Mouse (Mus musculus) thymus, adult 18-20 months (tissue): ENCODE data around the gene Thrap3.
A peak's percentile ranks its signal among the peaks of the same experiment; 100 is the strongest.

Experiments used
- DNase-seq, 2 experiments: peaks; one replicate each; pipeline ENCODE4 v3.0.0; 2022; ENCODE audit warnings: mixed read lengths in 2 of 2

The Thrap3 gene

GRCm38 (mm10) chr4:126163067-126163659 is 39.4 kb downstream of the Thrap3 start, which contains the start of gene Sh3d21:
Gene Sh3d21, minus strand, starts transcription at chr4:126163491.
- DNase-seq: peak in 1 of 2 experiments; percentile 25

DNA sequence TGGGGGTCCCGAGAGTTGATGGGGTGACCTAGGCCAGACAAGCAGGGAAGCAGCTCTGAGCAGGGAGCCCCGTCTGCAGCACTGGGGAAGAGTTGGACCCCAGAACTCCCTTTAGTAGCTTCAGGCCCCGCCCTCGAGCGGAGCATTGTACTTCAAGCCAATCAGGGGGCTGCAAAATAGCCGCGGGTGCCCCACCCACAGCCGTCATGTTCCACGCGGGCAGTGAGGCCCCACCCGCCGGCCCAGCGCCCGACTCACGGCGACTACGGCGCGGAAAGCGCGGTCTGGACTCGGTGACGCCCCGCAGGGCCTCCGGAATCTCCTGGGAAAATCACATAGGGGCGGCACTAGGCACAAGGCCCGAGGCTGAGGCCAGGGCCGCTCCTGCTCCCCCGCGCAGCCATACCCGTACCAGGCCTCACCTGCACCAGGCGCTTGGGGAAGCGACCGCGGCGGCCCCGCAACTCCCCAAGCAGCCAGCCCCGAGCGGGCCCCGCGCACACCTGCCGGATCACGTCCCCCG is 40.0 kb downstream of the Thrap3 start:
- DNase-seq: peak; percentile 74 to 77

DNA sequence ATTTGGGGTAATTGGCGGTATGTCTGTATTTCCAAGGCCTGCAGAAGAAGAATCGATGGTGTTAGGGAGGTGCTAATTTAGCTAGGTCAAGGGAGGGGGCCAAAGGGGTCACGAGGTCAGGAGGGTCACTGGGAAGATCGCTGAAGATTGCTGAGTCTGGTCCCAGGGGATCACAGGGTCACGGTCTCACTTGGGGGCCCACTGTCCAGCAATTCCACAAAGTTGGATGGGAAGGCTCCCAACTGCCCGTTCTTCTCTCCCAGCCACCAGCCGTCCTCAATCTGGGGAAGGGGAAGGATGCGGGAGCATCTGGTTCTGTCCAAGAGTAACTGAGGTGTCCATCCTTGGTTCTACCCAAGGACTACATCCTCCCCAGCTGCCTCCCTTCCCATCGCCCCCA is 40.6 kb downstream of the Thrap3 start:
- no peak for DNase-seq

- DNase-seq: no peak
These were observed 41.1 kb downstream of the Thrap3 start for GRCm38 (mm10) chr4:126161456-126161855.

DNA sequence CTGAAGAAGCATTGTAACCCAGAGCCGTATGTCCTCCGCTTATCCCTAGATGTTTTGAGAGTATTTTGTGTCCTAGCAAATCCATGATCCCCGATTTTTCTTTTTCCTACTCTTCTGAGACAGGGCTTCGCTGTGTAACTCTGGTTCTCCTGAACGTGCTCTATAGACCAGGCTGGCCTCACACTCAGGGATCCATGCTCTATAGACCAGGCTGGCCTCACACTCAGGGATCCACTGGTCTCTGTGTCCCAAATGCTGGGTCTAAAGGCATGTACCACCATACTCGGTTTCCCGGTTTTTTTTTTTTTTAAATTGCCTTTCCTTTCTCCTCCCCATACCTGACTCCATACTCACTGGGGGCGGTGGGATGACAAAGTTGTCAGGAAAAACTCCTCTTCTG is 41.6 kb downstream of the Thrap3 start:
- no peak for DNase-seq

DNA sequence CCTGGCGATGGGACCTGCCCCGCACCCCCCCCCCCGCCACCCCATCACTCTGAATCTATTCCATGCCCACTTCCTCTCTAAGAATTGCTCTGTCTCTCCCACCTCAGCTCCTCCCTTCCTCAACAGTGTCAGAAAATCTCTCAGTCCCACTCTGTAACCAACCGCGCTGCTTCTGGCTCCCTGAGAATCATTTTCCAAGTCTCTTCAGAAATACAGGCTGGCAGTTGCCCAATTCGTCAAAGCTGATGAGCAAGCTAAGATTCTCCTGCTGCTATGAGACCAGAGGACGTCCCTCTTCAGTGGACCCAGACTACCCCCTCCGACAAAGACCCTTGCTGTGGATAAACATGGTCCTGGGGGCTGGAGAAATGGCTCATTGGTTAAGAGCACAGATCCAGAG is 43.1 kb downstream of the Thrap3 start:
- no peak for DNase-seq

- no peak for DNase-seq
These were observed 45.0 kb downstream of the Thrap3 start for GRCm38 (mm10) chr4:126157562-126157961.

- DNase-seq: no peak
These were observed 45.9 kb downstream of the Thrap3 start for GRCm38 (mm10) chr4:126156617-126157016.

- DNase-seq: no peak
These were observed 46.7 kb downstream of the Thrap3 start for GRCm38 (mm10) chr4:126155869-126156268.

GRCm38 (mm10) chr4:126155183-126155582 is 47.4 kb downstream of the Thrap3 start:
- DNase-seq: no peak

DNA sequence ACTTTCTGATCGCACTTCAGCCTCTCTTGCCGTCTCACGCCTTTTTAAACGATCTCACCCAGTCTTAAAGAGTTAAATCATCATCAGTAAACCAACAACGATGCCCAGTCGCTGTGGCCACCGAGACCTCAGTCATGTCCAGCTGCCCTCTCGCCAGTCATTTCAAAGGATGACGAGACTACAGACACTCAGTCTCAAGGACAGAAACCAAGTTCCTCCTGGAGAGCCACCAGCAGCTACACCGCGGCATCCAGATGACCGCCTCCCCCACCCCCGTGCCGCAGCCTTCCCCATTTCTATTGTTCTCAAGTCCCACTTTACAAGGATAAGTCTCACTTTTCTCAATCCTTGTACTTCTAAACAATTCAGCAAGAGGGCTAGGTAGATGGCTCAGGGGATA is 49.7 kb downstream of the Thrap3 start:
- DNase-seq: no peak

GRCm38 (mm10) chr4:126151701-126152440 is 50.7 kb downstream of the Thrap3 start:
- no peak for DNase-seq

DNA sequence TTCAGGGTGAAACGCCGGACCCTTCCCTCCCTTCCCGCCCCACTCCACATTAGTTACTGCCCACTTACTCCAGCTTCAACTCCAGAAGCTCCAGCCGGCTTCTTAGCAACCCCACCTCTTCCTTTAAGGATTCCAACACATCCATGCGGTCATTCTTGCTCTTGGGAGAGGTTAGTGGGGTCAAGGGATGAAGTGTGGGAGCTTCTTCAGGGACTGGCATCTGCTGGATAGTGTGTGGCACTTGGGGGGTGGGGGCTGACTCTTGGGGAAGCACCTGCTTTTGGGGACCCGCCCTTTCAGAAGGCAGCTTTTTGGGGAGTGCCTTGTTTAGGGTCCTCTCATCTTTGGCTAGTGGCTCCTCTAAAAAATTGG is 51.6 kb downstream of the Thrap3 start:
- no peak for DNase-seq

DNA sequence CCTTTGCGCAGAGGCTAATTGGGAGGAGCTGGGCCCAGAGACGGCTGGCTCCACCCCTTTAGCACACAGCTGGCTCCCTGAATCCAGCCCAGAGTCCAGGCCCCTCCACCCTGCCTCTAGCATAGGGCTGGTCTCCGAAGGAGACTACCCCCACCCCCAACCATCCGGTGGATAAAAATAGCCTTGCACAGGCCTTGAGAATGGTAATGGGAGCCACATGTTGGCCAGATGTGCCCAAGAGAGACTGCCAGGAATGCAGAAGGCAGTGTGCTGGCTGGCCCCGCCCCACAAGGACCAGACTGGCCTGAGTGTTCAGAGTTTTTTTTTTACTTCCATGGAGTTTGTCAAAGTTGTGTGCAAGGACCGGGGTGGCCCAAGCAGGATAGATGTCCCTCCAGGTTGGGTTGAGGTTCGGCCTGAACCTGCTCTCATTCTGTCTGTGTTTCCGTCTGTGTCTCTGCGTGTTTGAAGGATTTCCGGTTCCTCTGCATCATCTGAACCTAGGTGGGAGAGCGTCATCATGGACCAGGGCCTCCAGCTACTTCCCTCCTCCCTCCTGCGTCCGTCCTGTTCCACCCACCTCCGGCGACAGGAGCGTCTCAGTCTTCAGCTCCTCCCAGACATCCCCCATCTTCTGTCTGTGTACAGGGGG is 52.1 kb downstream of the Thrap3 start:
- DNase-seq: no peak

DNA sequence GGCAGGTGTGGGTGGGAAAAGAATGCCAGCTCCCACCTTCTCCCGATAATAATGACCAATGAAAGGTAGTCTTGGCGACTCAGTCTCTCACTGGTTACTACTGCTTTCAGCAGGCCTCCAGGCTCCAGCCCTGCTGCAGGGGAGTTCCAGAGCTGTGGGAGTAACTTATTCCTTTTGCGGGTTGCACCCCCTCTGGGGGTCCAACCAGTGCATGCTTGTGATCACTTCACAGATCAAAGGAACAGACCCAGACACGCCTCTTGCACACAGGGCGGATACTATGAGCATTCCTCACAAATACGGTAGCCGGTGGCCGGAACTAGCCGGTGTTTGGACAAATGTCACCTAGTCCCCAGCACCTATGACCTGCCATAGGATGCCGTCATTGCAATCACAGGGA is 52.8 kb downstream of the Thrap3 start:
- no peak for DNase-seq

DNA sequence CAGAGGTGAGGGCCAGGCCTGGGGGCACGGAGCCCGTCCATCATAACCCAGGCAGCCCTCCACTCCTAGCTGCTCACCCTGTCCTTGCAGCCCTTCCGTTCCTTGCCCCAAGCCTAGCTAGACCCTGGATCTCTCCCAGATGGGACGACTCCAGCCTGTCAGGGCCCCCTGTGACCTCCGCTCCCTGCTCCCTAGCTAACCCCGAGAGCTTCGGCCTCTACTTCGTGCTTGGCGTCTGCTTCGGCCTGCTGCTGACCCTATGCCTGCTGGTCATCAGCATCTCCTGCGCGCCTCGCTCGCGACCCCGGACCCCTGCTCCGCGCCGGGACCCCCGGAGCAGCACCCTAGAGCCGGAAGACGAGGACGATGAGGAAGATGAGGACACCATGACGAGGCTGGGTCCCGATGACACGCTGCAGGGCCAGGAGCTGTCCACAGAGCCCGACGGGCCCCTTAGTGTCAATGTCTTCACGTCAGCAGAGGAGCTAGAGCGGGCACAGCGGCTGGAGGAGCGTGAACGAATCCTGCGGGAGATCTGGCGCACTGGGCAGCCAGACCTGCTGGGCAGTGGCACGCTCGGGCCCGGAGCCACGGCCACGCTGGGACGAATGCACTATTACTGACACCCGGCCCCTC is 53.4 kb downstream of the Thrap3 start:
- peak in 1 of 2 experiments; percentile 21 for DNase-seq

GRCm38 (mm10) chr4:126148161-126148961 is 54.2 kb downstream of the Thrap3 start:
- peak; percentile 64 to 68 for DNase-seq

GRCm38 (mm10) chr4:126147533-126148160 is 54.9 kb downstream of the Thrap3 start, which contains the start of gene Eva1b:
Gene Eva1b, plus strand, starts transcription at chr4:126147744.
- DNase-seq: peak; percentile 26

DNA sequence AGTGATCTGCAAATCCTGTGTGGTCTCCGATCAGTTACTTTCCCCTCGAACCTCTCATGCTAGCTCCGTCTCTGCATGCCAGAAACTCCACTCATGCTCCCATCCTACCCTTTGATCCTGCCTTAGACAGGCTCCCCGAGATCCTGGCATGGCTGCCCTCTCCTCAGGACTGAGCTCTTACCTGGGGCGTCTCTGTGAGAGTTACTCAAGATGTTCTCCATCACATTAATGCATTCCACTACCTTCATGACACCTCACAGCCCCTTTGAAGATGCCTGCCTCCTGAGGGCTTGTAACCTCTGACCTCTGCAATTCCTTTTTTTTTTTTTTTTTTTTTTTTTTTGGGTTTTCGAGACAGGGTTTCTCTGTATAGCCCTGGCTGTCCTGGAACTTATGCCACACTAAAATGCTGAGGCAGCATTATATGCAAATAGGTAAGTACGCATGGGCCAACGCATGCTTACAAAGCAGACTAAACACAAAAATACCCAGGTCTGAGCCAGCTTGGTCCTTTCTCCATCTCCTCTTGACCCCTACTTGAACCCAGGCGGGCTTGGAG is 55.5 kb downstream of the Thrap3 start:
- no peak for DNase-seq

GRCm38 (mm10) chr4:126145396-126145795 is 57.2 kb downstream of the Thrap3 start:
- no peak for DNase-seq

DNA sequence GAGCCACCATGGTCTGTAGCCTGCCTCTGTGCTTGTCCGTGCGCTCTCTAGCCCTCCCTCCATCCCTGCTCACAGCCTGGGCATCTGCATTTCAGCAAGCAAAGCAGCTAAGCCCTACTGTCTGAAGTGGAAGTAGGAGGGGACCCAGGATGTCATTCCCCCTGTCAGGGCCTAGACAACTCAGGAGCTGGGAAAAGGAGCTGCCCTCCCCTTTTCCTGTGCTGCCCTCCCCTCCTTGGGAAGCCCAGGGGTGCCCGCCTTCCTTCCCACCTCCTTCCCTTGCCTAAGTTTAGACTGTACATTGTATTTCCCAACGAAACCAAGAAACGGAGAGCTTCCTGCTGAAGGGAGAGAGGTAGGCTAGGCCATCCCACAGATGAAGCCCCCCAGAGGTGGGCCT is 61.5 kb downstream of the Thrap3 start:
- DNase-seq: no peak

GRCm38 (mm10) chr4:126137773-126138172 is 64.8 kb downstream of the Thrap3 start:
- no peak for DNase-seq
